Mouse (Mus musculus) ES-E14 (cell line): Measurements from ENCODE around the gene Nt5dc1.

Experiments used
- CHD2 ChIP-seq: IDR thresholded peaks from 2 replicates; pipeline ENCODE4 v1.6.1; 2014; ENCODE audit warnings: mild to moderate bottlenecking, low read depth, low read length, inconsistent platforms
- HCFC1 ChIP-seq: IDR thresholded peaks from 2 replicates; pipeline ENCODE4 v1.6.1; 2012; ENCODE audit warnings: low read length, inconsistent platforms, borderline replicate concordance; ENCODE audit not compliant: insufficient read depth
- MAFK ChIP-seq: IDR thresholded peaks from 2 replicates; pipeline ENCODE4 v1.6.1; 2014; ENCODE audit warnings: mild to moderate bottlenecking, low read depth, low read length, inconsistent platforms; ENCODE audit not compliant: insufficient read depth
- ZNF384 ChIP-seq: IDR thresholded peaks from 2 replicates; pipeline ENCODE4 v1.6.1; 2012; ENCODE audit warnings: low read depth, low read length, inconsistent platforms

DNA sequence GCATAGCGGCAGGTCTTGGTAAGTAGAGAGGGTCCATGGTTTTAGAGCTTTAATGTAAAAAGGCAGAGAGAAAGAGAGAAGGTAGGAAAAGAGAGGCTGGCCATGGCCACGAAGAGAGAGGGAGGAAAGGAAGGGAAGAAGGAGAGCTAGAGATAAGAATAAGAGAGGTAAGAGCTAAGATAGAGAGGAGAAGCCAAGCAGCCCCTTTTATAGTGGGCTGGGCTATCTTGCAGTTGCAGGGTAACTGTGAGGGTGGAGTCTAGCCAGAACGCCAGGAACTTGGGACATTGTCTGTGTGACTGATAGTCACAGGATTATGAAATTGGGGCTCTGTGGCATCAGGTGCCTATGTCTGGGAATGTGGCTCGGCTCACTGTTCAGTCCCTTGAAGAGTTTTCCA lies 179.8 kb downstream of the Nt5dc1 start:
- TF ChIP-seq MAFK (no peak), HCFC1 (no peak), CHD2 (no peak), ZNF384 (no peak)
